Mouse (Mus musculus) brain, embryonic 14.5 days (tissue): ENCODE results near the gene Olfr902.

Experiments used
- CTCF ChIP-seq: fragments of 200-500 bp; IDR thresholded peaks from 2 replicates; pipeline ENCODE4 v1.5.1; 2012; ENCODE audit warnings: inconsistent platforms, mild to moderate bottlenecking, moderate library complexity, borderline replicate concordance; ENCODE audit not compliant: insufficient read depth, insufficient read length; ENCODE audit errors: extremely low read depth
- POLR2A ChIP-seq: fragments of 200-500 bp; IDR thresholded peaks from 2 replicates; pipeline ENCODE4 v1.6.1; 2012; ENCODE audit warnings: mild to moderate bottlenecking, inconsistent platforms, borderline replicate concordance; ENCODE audit not compliant: poor library complexity, insufficient read depth, insufficient read length, severe bottlenecking; ENCODE audit errors: extremely low read depth

- TF ChIP-seq CTCF: no peak
- no peak for TF ChIP-seq POLR2A
Observed at GRCm38 (mm10) chr9:38429155-38429554, 18.3 kb upstream of the Olfr902 start, which contains the start of gene Olfr901.
